Comparison of ENCODE assay signal across 10 mouse cellular contexts in the genomic region with DNA sequence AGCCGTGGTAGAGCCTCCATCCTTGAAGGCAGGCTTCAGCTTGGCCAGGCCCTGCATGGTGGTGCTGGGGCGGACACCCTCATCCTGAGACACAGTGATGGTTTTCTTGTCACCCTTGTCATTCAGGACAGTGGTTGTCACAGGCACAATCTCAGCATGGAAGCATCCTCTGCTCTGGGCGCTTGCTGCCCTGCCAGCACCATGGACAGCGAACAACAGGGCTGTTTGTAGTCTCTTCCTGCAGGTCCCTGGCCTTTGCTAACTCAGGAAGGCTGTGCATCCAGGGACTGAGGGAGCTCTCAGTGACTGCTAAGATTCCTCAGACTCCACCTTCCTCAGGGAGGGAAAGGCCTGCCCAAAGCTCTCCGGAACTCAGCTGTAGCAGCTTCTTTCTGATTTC. TPM values are rescaled to one million over a fixed set of nuclear protein-coding genes. Genes with fewer than 3 reads are reported as not detected.
A peak's percentile ranks its signal among the peaks of the same experiment; 100 is the strongest.
DNase-seq lines count a peak whose midpoint lies in the region; TF ChIP-seq lines count a peak whose summit lies in the region.
"Had no signal": no experiment of that assay in that cellular context is flagged by ENCODE, and none has a peak within 500 bp of the region (broad histone marks: within the 10 kb centered on the region; RNA-seq: fewer than 3 reads in every experiment).

No protein-coding gene starts in this region.

- no peak for TF ChIP-seq POLR2A in cerebellum, adult 2 months (IDR thresholded peaks at IDR 0.05; ENCODE audit: borderline replicate concordance, insufficient read depth, low read length)

- 67% methylated on average over 5 of the region's 5 CpGs for WGBS in cerebellum, adult 2 months

- no peak overlapping the region for H3K27ac ChIP-seq in cerebellum, adult 2 months (ENCODE audit: insufficient read depth, low read length)
- H3K27ac ChIP-seq: hindbrain, embryonic 15.5 days had no signal

- no peaks in the 10 kb centered on the region for H3K36me3 ChIP-seq in splenic B cell, adult 2 months (ENCODE audit: control insufficient read depth, insufficient read depth, low read length, poor library complexity, severe bottlenecking)
- H3K36me3 ChIP-seq: hindbrain, embryonic 15.5 days had no signal

- no peak overlapping the region for H3K4me3 ChIP-seq in cerebellum, adult 2 months (replicated peaks; ENCODE audit: insufficient read depth, low read depth, low read length)
- H3K4me3 ChIP-seq: hindbrain, embryonic 15.5 days had no signal

- peak; percentile 70 for DNase-seq in gastrocnemius, postnatal 10 days
- no peak for DNase-seq in gastrocnemius, postnatal 36 days
- peak; percentile 61 for DNase-seq in urinary bladder, postnatal 14 days (ENCODE audit: low spot score)
- no peak for DNase-seq in urinary bladder, postnatal 10 days (ENCODE audit: low spot score)
- DNase-seq in kidney, postnatal 36 days: peak; percentile 44 to 77
- DNase-seq in splenic B cell, adult 2 months (ENCODE audit: low read depth, low spot score): peak; percentile 10
- DNase-seq in left cerebral cortex, adult 18-20 months (ENCODE audit: low spot score in 2 of 2): no peak
- no peak for DNase-seq in cerebellum, adult 2 months

- H3K27me3 ChIP-seq in splenic B cell, adult 2 months (ENCODE audit: control insufficient read depth, insufficient read depth, low read length, poor library complexity, severe bottlenecking): no peaks in the 10 kb centered on the region
- no peaks in the 10 kb centered on the region for H3K27me3 ChIP-seq in cerebellum, adult 2 months (ENCODE audit: control insufficient read depth, insufficient read depth, low read length)
- H3K27me3 ChIP-seq: hindbrain, embryonic 15.5 days had no signal

- peaks cover 2% of the 10 kb centered on the region; the same call in 1 of the 2 replicates for H3K4me1 ChIP-seq in cerebellum, adult 2 months (ENCODE audit: control insufficient read depth, insufficient read depth, low read length)
- H3K4me1 ChIP-seq: hindbrain, embryonic 15.5 days had no signal

- TF ChIP-seq CTCF in cerebellum, adult 2 months (IDR thresholded peaks at IDR 0.05; ENCODE audit: borderline replicate concordance, insufficient read depth, low read depth, low read length): no peak

- intact Hi-C loops in gastrocnemius, postnatal 36 days (cut with DNase I): no loop called here

RNA-seq across cellular contexts. Expression of a gene that starts 7.3 kb away (rescaled TPM):
- 1 to 10 TPM; 1.1 to 1.9 TPM for total RNA-seq in gastrocnemius, postnatal 10 days (2021)
- under 1 TPM; 0.31 to 0.54 TPM for total RNA-seq in gastrocnemius, postnatal 36 days (2021)
- total RNA-seq in left cerebral cortex, adult 18-20 months (2021): 1 to 10 TPM; 1.3 to 1.5 TPM
- polyA plus RNA-seq in cerebellum, adult 2 months (2012; rRNA removed): 0.52 and 1.2 TPM in 2 replicates

RNA-seq across cellular contexts. Expression of a gene that starts 9.4 kb away (rescaled TPM):
- not detected for total RNA-seq in gastrocnemius, postnatal 10 days (2021)
- total RNA-seq in gastrocnemius, postnatal 36 days (2021): not detected
- not detected for total RNA-seq in left cerebral cortex, adult 18-20 months (2021)
- polyA plus RNA-seq in cerebellum, adult 2 months (2012; rRNA removed): not detected in 2 replicates
- polyA plus RNA-seq: hindbrain, embryonic 15.5 days; spleen, adult 2 months had no signal

RNA-seq across cellular contexts. Expression of a gene that starts 47.3 kb away (rescaled TPM):
- total RNA-seq in gastrocnemius, postnatal 10 days (2021): under 1 TPM; 0.16 to 0.43 TPM
- total RNA-seq in gastrocnemius, postnatal 36 days (2021): not detected
- total RNA-seq in left cerebral cortex, adult 18-20 months (2021): 1 to 10 TPM; 2.8 to 4.0 TPM
- 1.2 and 2.1 TPM in 2 replicates for polyA plus RNA-seq in cerebellum, adult 2 months (2012; rRNA removed)

RNA-seq across cellular contexts. Expression of a gene that starts 56.3 kb away (rescaled TPM):
- 10 to 100 TPM; 12.5 to 17.1 TPM for total RNA-seq in gastrocnemius, postnatal 10 days (2021)
- 1 to 10 TPM; 8.2 to 9.0 TPM for total RNA-seq in gastrocnemius, postnatal 36 days (2021)
- 10 to 100 TPM; 13.0 to 13.6 TPM for total RNA-seq in left cerebral cortex, adult 18-20 months (2021)
- polyA plus RNA-seq in cerebellum, adult 2 months (2012; rRNA removed): 14.7 and 16.3 TPM in 2 replicates

RNA-seq across cellular contexts. Expression of a gene that starts 59.3 kb away (rescaled TPM):
- not detected for total RNA-seq in gastrocnemius, postnatal 10 days (2021)
- under 1 TPM in 1 of 2 experiments, not detected in 1; 0.13 TPM for total RNA-seq in gastrocnemius, postnatal 36 days (2021)
- not detected for total RNA-seq in left cerebral cortex, adult 18-20 months (2021)
- not detected in 2 replicates for polyA plus RNA-seq in cerebellum, adult 2 months (2012; rRNA removed)
- polyA plus RNA-seq: hindbrain, embryonic 15.5 days had no signal

Comparison
In these comparisons a context has a peak if more than half of its experiments do, and no peak if none do; other contexts are left out.
1. DNase-seq: peak in gastrocnemius, postnatal 10 days (single experiment), urinary bladder, postnatal 14 days (single experiment), kidney, postnatal 36 days (2 of 2) and splenic B cell, adult 2 months (single experiment); none in gastrocnemius, postnatal 36 days (0 of 2), urinary bladder, postnatal 10 days (single experiment), left cerebral cortex, adult 18-20 months (0 of 2) and cerebellum, adult 2 months (0 of 2).